Mouse (Mus musculus): ENCODE results near the gene Dnajb2. TPM values are rescaled to one million over a fixed set of nuclear protein-coding genes. Genes with fewer than 3 reads are reported as not detected.
"Not testable (repeated sequence)": the region's sequence is repeated elsewhere in the genome, so short reads cannot be mapped to it uniquely, and the experiment has no call there.

Gene Dnajb2
- polyA plus RNA-seq, 1 experiment from 2014 or later: 34.5 TPM

DNA sequence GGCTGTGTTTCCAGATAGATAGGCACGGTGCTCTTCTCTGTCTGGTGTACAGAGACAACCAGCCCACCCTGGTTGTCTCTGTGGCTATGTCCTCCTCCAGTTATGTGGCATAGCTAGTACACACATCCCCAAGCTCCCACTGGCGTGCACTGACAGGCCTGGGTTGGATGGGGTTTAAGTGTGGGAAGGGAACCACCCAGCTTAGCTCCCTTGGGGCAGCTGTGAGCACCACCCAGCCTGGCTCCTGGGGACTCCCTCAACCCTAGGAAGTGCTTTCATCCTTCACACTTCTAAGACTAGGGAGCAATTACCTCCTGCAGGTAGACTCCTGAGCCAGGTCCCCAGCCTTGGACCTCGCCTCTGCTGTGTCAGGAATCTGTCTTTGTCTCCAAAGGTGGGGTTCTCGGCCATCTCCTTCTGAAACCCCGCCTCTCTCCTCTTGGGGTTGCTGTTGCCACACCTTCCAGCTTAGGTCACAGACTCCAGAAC is 4.5 kb upstream of the Dnajb2 start, which contains the start of gene A630095N17Rik:
Gene A630095N17Rik, minus strand, starts transcription at position 439 of the 489 bp plus-strand sequence.
- Histone ChIP-seq H3K4me2 (no peak within 1 kb of the TSS), H3K9ac (no peak within 1 kb of the TSS), H3K36me3 (no peaks in the 10 kb centered on the region), H3K9me3 (replicated peaks) (no peaks in the 10 kb centered on the region), H3K4me1 (replicated peaks) (peaks cover 14% of the 10 kb centered on the region), H3K4me3 (no peak within 1 kb of the TSS), H3K27ac (ENCODE audit: poor library complexity, severe bottlenecking) (no peak within 1 kb of the TSS), H3K27me3 (replicated peaks) (no peaks in the 10 kb centered on the region; the same call in 1 of the 2 replicates)
- ATAC-seq (ENCODE audit: insufficient number of reproducible peaks, low FRiP score): no peak
- 67% methylated on average over 5 of the region's 5 CpGs for WGBS

DNA sequence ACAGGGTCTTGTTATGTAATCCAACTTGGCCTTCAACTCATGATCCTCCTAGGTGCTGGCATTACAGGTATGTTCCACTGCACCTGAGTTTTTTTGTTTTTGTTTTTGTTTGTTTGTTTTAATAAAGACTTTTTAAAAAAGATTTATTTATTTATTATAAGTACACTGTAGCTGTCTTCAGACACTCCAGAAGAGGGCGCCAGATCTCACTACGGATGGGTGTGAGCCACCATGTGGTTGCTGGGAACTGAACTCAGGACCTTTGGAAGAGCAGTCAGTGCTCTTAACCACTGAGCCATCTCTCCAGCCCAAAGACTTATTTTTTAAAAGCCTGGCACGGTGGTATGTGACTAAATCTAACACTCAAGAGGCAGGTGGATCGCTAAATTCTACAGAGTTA is 3.7 kb upstream of the Dnajb2 start:
- H3K4me3 ChIP-seq; H3K27me3 ChIP-seq (replicated peaks); H3K4me2 ChIP-seq; H3K36me3 ChIP-seq; ATAC-seq (ENCODE audit: insufficient number of reproducible peaks, low FRiP score); H3K27ac ChIP-seq (ENCODE audit: poor library complexity, severe bottlenecking); H3K9me3 ChIP-seq (replicated peaks); H3K9ac ChIP-seq: not testable (repeated sequence)
- H3K4me1 ChIP-seq (replicated peaks): peaks cover 14% of the 10 kb centered on the region
- WGBS: 62% methylated on average over 4 of the region's 4 CpGs

DNA sequence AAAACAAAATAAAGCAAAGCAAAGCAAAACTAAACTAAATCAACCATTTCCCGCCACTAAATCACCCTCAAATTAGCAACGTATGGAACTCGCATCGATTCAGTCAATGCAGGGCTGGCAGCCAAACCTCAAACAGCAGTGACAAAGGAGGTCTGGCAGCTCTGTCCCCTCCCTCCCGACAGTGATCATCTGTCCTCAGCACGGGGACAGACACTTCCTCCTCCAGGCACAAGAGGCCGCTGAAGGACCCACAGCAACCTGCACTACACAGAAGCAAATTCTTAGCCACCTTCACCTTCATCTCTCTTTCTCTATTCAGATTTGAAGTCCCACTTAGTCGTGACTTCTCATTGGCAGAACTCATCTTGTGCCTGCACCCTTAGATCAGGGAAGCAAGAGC is 1.6 kb upstream of the Dnajb2 start:
- peaks cover 3% of the 10 kb centered on the region for H3K36me3 ChIP-seq
- H3K27ac ChIP-seq (ENCODE audit: poor library complexity, severe bottlenecking): no peak overlapping the region
- H3K4me2 ChIP-seq: 0 out of 2 replicates have a peak overlapping the region, but pooled peaks have one; percentile 27
- H3K4me3 ChIP-seq: no peak overlapping the region
- H3K9ac ChIP-seq: peak overlapping the region; percentile 21
- no peaks in the 10 kb centered on the region for H3K9me3 ChIP-seq (replicated peaks)
- no peaks in the 10 kb centered on the region; the same call in 1 of the 2 replicates for H3K27me3 ChIP-seq (replicated peaks)
- H3K4me1 ChIP-seq (replicated peaks): peaks cover 15% of the 10 kb centered on the region
- no peak for ATAC-seq (ENCODE audit: insufficient number of reproducible peaks, low FRiP score)
- 3% methylated on average over 8 of the region's 8 CpGs for WGBS

DNA sequence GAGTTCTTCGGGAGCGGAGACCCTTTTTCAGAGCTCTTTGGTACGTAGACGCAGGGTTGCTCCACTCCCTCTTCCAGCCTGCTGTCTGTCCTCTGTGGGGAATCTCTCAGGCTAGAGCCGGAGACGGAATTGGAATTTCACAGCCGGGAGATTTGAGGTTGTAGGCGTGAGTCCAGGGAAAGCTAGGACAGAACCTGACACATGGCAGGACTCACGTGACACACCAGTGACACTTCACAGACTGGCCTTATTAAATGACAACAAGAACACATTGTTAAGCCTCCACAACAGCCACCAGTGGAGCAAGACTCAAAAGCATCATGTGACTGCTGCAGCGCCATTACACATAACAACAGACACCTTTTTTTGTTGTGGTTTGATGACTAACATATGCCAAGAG is 3.4 kb downstream of the Dnajb2 start:
- no peak for ATAC-seq (ENCODE audit: insufficient number of reproducible peaks, low FRiP score)
- peaks cover 45% of the 10 kb centered on the region for H3K36me3 ChIP-seq

DNA sequence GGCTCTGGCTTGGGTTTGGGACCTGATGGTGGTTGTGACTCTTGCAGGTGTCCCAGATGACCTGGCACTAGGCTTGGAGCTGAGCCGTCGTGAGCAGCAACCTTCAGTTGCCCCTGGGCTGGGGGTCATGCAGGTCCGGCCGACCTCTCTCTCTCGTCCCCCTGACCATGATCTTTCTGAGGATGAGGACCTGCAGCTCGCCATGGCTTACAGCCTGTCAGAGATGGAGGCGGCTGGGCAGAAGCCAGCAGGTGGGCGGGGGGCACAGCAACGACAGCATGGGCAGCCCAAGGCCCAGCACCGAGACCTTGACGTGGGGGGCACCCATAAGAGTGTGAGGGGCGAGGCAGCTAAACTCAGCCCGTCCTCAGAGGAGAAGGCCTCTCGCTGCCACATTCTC is 7.2 kb downstream of the Dnajb2 start:
- Histone ChIP-seq H3K4me2 (no peak overlapping the region), H3K9ac (no peak overlapping the region), H3K27me3 (replicated peaks) (no peaks in the 10 kb centered on the region), H3K27ac (ENCODE audit: poor library complexity, severe bottlenecking) (no peak overlapping the region), H3K4me3 (no peak overlapping the region), H3K36me3 (peaks cover 45% of the 10 kb centered on the region), H3K4me1 (replicated peaks) (peaks cover 22% of the 10 kb centered on the region), H3K9me3 (replicated peaks) (no peaks in the 10 kb centered on the region)
- ATAC-seq (ENCODE audit: insufficient number of reproducible peaks, low FRiP score): no peak
- 90% methylated on average over 14 of the region's 14 CpGs for WGBS

More for the DNA sequence above, 3.4 kb downstream of the Dnajb2 start:
- no peak overlapping the region for H3K27ac ChIP-seq (ENCODE audit: poor library complexity, severe bottlenecking)
- no peaks in the 10 kb centered on the region for H3K27me3 ChIP-seq (replicated peaks)
- H3K9ac ChIP-seq: no peak overlapping the region
- peaks cover 15% of the 10 kb centered on the region for H3K4me1 ChIP-seq (replicated peaks)
- 67% methylated on average over 10 of the region's 10 CpGs for WGBS
- H3K9me3 ChIP-seq (replicated peaks): no peaks in the 10 kb centered on the region
- H3K4me3 ChIP-seq: no peak overlapping the region
- no peak overlapping the region for H3K4me2 ChIP-seq

DNA sequence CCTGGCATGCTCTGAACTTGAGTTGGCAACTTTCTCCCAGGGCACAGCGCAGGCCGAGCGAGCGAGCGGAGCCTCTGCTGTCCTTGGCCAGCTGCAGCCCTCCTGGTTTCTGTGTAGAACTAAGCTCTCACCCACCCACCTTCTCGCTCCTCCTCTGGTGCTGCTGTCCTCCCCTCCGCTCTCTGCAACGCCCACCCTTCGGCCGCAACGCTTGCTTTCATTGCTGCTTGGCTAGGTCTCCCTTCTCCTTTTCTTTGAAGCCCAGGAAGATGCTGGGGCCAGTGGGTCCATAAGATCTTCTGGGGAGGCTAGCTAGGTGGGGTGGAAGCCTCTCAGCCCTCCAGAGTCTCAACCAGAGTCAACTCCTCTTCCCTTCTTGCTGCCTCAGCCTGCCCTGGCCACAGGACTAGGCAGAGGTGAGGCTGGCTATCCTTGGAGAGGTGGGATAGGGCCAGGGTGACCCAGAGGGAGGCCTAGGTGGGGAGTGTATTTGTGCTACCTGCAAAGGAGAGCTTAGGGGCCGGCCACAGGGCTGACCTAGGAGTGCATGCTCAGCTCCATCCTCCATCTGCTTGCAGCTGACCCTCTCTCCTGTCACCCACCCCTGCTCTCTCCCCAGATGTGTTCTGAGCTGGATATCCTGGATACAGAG is 8.1 kb downstream of the Dnajb2 start:
- ATAC-seq (ENCODE audit: insufficient number of reproducible peaks, low FRiP score): no peak
- Histone ChIP-seq H3K4me3 (no peak overlapping the region), H3K4me1 (replicated peaks) (peaks cover 26% of the 10 kb centered on the region), H3K9ac (no peak overlapping the region), H3K4me2 (no peak overlapping the region), H3K9me3 (replicated peaks) (no peaks in the 10 kb centered on the region), H3K27me3 (replicated peaks) (no peaks in the 10 kb centered on the region), H3K27ac (ENCODE audit: poor library complexity, severe bottlenecking) (no peak overlapping the region), H3K36me3 (peaks cover 45% of the 10 kb centered on the region)
- WGBS: 81% methylated on average over 12 of the region's 12 CpGs

DNA sequence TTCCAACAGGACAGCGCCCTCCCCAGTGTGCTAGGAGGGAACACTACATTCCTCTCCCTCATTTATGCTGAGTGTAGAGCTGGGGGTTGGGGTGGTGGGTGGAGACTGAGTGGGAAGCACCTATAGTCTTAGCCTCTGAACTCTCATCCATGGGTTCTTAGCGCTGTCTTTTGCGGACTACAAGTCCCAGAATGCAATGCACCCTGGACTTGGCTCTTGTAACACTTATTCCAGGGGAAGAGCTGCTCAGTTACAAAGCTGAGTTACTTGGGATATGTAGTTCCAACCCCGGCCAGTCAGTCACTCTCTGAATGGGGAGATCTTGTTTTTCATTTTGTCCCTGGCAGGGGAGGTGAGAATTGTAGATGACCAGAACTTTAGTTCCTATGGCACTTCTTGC is 8.6 kb downstream of the Dnajb2 start:
- H3K4me3 ChIP-seq: no peak overlapping the region
- 19% methylated on average over 4 of the region's 4 CpGs for WGBS
- no peak overlapping the region for H3K9ac ChIP-seq
- H3K36me3 ChIP-seq: peaks cover 40% of the 10 kb centered on the region
- peak; percentile 37; the same call in 1 of the 2 replicates for ATAC-seq (ENCODE audit: insufficient number of reproducible peaks, low FRiP score)
- H3K4me2 ChIP-seq: no peak overlapping the region
- H3K27ac ChIP-seq (ENCODE audit: poor library complexity, severe bottlenecking): no peak overlapping the region
- H3K27me3 ChIP-seq (replicated peaks): no peaks in the 10 kb centered on the region
- no peaks in the 10 kb centered on the region for H3K9me3 ChIP-seq (replicated peaks)
- H3K4me1 ChIP-seq (replicated peaks): peaks cover 30% of the 10 kb centered on the region

DNA sequence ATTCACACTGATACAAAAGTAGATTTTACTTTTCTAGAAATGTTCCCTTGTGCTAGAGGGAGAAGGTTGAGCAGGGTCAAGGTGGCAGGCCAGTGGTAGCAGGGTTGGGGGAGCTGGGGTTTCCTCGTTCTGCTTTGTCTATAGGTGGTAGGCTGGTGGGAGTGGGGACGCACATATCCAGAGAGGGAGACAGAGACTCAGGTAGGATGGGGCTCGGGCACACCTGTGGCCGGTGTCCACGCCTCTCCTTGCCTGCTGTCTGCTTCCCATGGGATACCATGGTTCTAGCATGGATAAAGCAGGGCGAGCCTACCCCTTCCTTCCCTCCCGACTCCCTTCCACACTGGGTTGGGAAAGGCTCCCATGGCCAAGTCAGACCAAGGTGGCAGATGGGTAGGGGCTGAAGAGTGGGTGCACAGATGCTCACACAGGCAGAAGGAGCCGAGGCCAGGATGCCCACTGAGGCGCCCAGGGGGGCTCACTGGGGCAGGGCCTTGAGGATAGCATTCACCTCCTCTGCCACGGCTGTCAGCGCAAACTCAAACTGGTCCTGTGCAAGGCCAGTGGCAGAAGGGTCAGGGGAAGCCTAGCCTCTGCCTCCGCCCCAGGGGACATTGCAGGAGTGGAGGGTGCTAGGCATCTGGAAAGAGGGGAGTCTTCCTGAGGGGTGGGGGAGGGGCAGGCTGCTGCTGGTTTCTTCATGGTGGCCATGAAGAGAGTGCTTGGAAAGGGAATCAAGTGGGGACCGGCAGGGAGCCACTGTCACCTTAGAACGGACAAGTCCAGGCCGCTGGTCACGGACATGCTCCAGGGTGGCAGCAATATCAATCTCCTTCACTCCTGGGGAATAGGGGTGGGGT is 11.1 kb downstream of the Dnajb2 start:
- Histone ChIP-seq H3K4me2 (peak overlapping the region; percentile 35), H3K4me3 (no peak overlapping the region), H3K27me3 (replicated peaks) (0 out of 2 replicates have a peak, but pooled peaks cover 2% of the 10 kb centered on the region), H3K27ac (ENCODE audit: poor library complexity, severe bottlenecking) (peak overlapping the region; percentile 95), H3K36me3 (peaks cover 22% of the 10 kb centered on the region), H3K9ac (peak overlapping the region; percentile 64), H3K4me1 (replicated peaks) (peaks cover 36% of the 10 kb centered on the region), H3K9me3 (replicated peaks) (no peaks in the 10 kb centered on the region)
- no peak for ATAC-seq (ENCODE audit: insufficient number of reproducible peaks, low FRiP score)
- 79% methylated on average over 16 of the region's 16 CpGs for WGBS

DNA sequence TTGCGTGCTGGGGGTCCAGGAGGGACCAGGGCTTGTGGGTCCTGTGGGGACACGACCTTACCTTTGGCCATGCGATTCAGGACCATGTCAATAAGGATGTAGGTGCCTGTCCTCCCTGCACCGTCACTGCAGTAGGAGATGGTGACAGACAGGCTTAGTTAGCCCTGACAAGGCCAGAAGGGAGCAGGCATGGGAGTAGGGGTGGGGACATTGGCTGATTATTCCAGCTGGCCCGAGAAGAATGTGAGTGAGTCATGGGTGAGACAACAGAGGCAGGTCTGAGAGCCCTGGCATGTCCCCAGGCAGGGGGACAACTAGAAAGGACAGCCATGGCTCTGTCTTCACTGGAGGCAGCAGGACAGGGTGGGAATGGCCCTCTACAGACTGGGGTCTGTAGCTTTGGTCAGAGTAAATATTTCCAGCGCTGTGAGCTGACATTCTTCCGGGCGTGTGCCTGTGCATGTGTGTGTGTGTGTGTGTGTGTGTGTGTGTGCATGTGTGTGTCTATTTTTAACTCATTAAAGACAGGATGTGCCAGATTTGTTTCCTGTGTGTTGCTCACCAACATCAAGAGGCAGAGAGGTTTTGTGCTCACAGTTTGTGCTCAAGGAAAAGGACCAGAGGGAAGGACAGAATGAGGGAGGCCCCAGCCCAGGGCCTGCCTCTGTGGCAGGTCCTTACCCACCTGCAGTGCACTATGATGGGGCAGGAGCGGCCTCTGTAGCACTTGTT is 12.0 kb downstream of the Dnajb2 start:
- peaks cover 11% of the 10 kb centered on the region for H3K27me3 ChIP-seq (replicated peaks)
- ATAC-seq (ENCODE audit: insufficient number of reproducible peaks, low FRiP score): peak; percentile 55; the same call in 1 of the 2 replicates
- H3K27ac ChIP-seq (ENCODE audit: poor library complexity, severe bottlenecking): peak overlapping the region; percentile 95
- peaks cover 14% of the 10 kb centered on the region for H3K36me3 ChIP-seq
- 31% methylated on average over 9 of the region's 9 CpGs for WGBS
- H3K9ac ChIP-seq: peak overlapping the region; percentile 64
- no peak overlapping the region for H3K4me3 ChIP-seq
- H3K4me2 ChIP-seq: peak overlapping the region; percentile 35
- H3K9me3 ChIP-seq (replicated peaks): no peaks in the 10 kb centered on the region
- peaks cover 36% of the 10 kb centered on the region for H3K4me1 ChIP-seq (replicated peaks)

DNA sequence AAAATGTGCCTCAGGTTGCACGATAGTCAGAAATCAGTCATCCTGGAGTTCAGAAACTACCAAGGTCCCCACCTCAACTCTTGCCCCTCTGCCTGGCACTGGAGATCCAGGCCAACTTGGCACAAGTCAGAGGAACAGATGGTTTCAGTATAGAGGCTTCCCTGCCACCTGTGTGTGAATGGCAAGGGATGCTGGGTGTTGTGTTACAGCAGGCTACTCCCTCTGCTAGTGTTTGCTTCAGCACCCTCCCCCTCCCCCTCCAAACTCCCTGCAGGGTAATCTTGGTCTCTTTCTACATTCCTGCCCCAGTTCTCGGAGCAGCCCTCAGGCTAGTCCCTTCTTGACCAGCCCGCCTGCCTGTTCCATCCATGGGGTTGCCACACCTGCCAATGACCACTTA is 14.3 kb downstream of the Dnajb2 start:
- peaks cover 36% of the 10 kb centered on the region for H3K4me1 ChIP-seq (replicated peaks)
- ATAC-seq (ENCODE audit: insufficient number of reproducible peaks, low FRiP score): no peak
- H3K27ac ChIP-seq (ENCODE audit: poor library complexity, severe bottlenecking): no peak overlapping the region
- H3K36me3 ChIP-seq: no peaks in the 10 kb centered on the region; the same call in 1 of the 2 replicates
- peaks cover 18% of the 10 kb centered on the region for H3K27me3 ChIP-seq (replicated peaks)
- H3K9ac ChIP-seq: no peak overlapping the region
- WGBS: 71% methylated on average over 3 of the region's 3 CpGs
- no peaks in the 10 kb centered on the region for H3K9me3 ChIP-seq (replicated peaks)
- no peak overlapping the region for H3K4me3 ChIP-seq
- no peak overlapping the region for H3K4me2 ChIP-seq

All from heart, embryonic 12.5 days (tissue).